Mouse (Mus musculus) cerebellum, postnatal 36 days (tissue): ENCODE measurements at regions not wholly inside any gene's neighbourhood (a gene's known extent, or its start where the extent isn't known, plus 50 kb on each side); places are given as distances from the start of the nearest gene placed in this dataset.

Experiments
- DNase-seq, 2 experiments: peaks; one replicate each; pipeline ENCODE4 v3.0.0; 2021 to 2022; ENCODE audit warnings: mixed read lengths in 2 of 2

- DNase-seq: no peak
These were observed 312.1 kb downstream of the Tex13c3 start for GRCm38 (mm10) chrX:19168983-19169382.

DNA sequence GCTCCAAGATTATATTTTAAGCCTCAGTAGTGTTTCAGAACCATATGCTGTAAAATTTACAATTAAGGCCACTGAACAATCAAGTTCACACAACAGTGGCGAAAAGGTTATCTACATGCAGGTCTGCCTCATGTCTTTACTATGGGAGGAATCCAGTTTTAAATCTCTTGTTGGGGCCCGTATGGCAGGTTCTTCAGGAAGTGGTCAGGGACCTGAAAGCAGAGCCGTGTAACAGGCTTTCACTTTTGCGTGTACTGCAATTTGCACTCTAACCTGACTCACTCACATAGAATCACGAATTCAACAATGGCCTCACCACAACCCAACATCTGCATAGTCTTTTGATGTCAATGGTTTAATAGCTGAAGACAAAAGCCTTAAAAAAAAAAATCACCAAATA, 312.6 kb downstream of the Tex13c3 start:
- no peak for DNase-seq

- peak; percentile 4 to 25 for DNase-seq
These were observed 313.0 kb downstream of the Tex13c3 start for GRCm38 (mm10) chrX:19168111-19168510.

GRCm38 (mm10) chrX:19167121-19167853, 313.8 kb downstream of the Tex13c3 start:
- peak; percentile 3 to 8 for DNase-seq

DNA sequence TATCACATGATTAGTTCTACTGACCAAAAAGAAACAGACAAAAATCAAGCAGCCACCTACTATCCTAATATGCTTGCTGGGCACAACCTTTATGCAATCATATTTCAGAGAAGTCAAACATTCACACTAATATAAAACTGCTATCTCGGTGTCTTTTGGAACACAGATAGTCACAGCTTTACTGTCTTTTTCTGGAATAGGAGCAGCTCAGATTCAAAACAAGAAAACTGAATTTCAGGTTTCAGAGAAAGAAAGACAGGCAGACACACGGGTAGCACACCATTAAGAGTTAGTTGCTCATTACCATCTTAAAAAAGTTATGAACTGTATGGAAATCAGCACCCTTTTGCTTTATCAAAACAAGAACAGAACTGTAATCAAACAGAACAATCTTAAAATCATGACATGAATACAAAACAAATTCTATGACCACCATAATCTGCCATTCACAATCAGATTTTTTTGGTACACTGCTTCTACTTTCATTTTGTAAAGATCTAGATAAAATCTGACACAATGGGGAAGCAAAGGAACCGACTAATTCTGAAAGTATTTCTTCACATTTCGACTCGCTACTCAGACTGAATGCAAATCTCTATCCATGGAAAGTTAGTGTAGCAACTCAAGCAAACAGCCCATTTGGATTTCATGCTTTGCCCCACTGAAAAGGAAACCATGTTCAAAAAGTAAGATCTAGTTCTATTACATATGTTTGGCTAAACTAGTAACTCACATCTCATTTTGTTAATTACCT, 315.1 kb downstream of the Tex13c3 start:
- DNase-seq: no peak

GRCm38 (mm10) chrX:19164151-19164550, 317.0 kb downstream of the Tex13c3 start:
- no peak for DNase-seq

- no peak for DNase-seq
These were observed 318.2 kb downstream of the Tex13c3 start for GRCm38 (mm10) chrX:19162958-19163357.

DNA sequence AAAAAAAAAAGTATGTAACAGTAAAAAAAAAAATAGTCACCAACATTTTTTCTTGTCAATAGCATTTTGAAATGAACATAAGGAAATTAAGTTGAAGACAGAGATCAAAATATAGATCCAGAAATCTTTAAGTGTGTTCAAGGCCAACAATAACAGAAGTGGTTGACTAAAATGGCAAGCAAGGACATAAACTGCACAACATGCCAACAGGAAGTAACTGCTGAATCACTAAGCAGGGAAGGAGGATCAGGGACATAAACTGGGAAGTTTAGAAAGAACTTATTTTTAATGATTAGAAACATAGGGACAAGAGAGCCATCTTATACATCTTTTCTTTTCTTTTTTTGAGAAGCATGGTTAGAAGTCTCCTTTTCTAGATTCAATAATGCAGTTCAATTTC, 318.8 kb downstream of the Tex13c3 start:
- DNase-seq: no peak

DNA sequence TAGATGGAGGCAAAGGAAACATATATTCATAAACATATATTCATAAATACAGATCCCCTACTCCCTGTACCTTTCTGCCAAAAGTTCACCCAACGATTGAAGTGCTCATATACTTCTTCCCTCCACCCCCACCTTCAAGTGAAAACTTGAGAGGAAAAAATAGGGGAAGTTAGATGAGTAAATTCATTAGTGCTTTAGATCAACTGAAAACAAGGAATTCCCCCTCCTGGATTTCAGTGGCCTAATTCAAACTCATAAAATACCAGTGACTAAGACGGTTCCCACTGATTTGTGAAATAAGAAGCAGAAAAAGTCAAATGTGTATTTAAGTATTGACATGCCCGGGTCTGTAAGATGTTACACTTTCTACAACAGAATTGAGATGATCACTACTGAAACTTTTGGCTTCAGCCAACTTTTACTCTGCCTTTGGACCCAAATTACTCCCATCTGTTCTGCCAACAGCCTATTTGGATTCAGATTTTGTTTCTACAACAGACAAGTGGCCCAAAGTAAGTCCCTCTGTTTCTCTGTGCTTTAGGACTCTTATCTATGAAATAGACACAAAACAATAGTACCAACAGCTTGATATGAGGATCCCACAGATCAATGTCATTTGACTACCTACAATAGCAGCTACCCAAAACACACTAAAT, 320.7 kb downstream of the Tex13c3 start:
- no peak for DNase-seq

GRCm38 (mm10) chrX:19157464-19158203, 323.5 kb downstream of the Tex13c3 start:
- DNase-seq: no peak

DNA sequence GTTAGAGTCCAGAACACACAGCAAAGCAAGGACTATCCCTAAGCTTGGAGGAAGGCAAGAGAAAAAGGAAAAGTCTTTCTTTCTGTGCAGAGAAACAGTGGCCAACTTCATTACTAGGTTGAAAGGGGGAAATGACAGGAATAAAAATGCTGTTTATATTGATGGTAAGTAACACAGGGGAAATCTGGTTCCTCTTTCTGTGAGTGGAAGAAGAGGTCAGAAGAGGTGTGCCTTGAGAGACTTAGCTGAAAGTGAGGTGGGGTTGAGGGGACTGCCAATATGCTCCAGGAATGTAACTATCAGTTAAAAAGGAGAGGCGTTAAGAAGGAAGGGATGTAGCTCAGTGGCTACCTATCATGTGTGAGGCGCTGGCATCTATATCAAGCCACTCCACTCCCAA, 327.5 kb downstream of the Tex13c3 start:
- no peak for DNase-seq

GRCm38 (mm10) chrX:19152170-19152861, 328.8 kb downstream of the Tex13c3 start:
- DNase-seq: no peak

DNA sequence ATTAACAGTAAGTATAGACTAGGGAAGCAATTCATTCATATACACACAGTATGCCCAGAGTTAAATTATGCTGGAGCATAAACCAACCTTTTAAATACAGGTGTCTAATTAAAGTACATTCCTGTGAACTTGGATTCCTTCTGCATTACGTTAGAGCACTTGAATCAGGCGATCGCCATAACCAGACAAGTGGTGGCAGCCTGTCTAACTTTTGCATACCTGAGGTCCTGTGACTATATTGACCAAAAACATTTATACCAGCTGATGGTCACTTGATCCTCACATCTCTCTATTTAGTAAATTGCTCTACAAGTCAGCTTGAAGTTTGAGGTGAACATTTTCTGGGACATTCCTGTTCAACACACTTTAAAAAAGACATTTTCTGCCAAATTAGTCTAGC, 330.5 kb downstream of the Tex13c3 start:
- DNase-seq: no peak

DNA sequence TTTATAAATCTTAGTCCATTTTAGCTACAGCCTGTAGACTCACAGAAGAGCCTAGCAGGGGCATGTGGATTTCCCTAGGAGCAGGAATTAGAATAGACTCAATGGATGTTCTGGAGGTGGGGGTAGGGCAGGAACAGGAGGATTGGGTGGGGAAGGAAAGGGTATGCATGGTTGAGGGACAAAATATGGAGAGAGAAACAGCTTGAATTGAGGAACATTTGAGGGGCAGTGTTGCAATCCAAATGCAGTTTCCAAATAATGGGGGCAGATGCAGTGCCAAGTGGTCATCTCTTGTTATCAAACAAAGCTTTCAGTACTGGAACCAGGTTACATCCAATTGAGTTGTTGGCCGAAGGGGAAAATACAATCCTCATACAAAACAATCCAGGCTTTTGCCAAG, 332.4 kb downstream of the Tex13c3 start:
- no peak for DNase-seq

- no peak for DNase-seq
These were observed 332.9 kb downstream of the Tex13c3 start for GRCm38 (mm10) chrX:19148251-19148650.

DNA sequence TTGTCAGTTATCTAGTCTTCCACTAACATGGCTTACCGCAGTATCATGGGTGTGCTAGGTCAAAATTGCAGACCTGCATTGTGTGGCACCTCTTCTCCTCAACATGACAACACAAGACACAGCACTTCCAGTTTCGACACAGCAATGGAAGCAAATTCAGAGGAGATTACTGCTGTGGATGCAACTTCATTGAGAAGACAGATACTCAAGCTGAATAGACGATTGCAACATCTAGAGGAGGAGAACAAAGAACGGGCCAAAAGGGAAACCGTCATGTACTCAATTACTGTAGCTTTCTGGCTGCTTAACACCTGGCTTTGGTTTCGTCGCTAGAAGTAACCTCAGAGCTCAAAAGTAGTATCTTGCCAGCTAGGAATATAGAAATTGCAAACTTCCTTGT, 368.4 kb downstream of the Tex13c3 start:
- DNase-seq: no peak

DNA sequence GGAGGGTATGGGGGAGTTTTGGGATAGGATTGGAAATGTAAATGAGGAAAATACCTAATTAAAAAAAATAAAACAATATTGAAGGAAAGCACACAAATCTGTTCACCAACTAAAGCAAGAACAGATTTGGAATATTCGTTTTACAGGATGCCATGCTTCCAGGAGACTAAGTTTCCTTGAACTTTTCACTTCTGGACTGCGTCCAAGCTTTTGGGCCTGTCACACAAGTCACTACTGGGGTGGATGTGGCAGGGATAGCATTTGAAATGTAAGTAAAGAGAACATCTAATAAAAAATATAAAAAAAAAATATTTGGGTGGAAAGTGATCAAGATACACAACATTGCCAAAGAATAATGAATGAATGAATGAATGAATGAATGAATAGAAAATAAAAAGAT, 378.2 kb downstream of the Tex13c3 start:
- no peak for DNase-seq

- DNase-seq: no peak
These were observed 385.2 kb downstream of the Tex13c3 start for GRCm38 (mm10) chrX:19095960-19096359.

DNA sequence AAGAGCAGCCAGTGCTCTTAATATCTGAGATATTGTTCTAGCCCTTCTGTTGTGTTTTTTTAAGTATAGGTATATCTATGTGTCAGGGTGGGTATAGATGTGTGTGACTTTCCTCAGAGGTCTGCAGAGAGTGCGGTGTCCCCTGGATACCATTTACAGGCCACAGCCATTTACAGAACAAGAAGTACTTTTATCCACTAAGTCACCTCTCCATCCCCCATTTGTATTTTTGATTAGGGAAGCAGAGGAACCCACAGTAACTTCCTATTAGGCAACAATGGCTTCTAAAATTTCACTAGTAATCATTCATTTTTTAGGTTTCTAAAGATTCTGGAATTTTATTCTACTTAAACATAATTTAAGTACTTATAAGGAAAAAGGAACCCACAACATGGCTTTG, 396.7 kb downstream of the Tex13c3 start:
- DNase-seq: no peak

DNA sequence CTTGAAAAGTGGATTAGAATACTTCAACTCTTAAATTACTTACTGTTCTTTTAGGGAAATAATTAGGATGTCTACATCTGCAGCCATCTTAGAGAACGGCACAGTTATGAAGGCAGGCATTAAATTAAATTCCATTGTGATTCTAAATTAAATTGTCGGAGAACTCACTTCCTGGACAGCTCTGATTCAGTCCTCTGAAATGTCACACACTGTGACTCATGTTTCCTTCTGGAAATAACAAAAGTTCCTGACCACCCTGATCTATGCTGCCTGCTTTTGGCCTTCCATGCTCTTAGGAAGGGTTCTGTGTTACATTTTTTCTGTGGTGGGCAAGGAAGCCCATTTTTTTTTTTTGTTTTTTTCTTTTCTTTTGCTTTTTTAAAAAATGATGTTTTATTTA, 401.1 kb downstream of the Tex13c3 start:
- no peak for DNase-seq
